Mouse (Mus musculus) bone marrow, adult 2 months (tissue): ENCODE data around the gene Ccdc127.

Source experiments
- CTCF ChIP-seq: fragments of 200-500 bp; IDR thresholded peaks from 2 replicates; pipeline ENCODE4 v1.5.1; 2011; ENCODE audit warnings: low read length, control low read depth; ENCODE audit not compliant: control insufficient read depth, insufficient read depth
- POLR2A ChIP-seq: fragments of 200-500 bp; IDR thresholded peaks from 2 replicates; pipeline ENCODE4 v1.6.1; 2011; ENCODE audit warnings: low read depth, mild to moderate bottlenecking, control low read depth, low read length, borderline replicate concordance; ENCODE audit not compliant: control insufficient read depth

DNA sequence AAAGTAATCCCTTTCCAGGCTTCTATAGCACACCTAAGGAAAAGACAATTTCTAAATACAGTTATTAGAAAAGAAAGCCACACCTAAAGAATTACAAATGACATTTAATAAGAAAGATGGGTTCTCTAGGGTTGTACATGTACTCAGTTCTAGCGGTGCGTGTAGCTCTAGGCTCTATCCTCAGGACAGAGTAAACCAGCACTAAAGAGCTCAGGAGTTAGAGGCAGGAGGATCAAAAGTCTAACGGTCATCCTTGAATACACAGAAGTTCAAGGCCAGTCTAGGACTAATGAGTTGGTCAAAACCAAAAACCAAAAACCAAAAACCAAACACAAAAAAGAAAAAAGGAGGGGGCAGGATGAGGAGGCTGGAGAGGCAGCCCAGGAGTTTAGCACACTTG lies 35.5 kb upstream of the Ccdc127 start:
- no peak for TF ChIP-seq CTCF
- TF ChIP-seq POLR2A, result no peak
